Mouse (Mus musculus) bone marrow, adult 2 months (tissue): ENCODE data around the gene Mad2l2.

ENCODE experiments used
- CTCF ChIP-seq: fragments of 200-500 bp; IDR thresholded peaks from 2 replicates; pipeline ENCODE4 v1.5.1; 2011; ENCODE audit warnings: low read length, control low read depth; ENCODE audit not compliant: control insufficient read depth, insufficient read depth
- POLR2A ChIP-seq: fragments of 200-500 bp; IDR thresholded peaks from 2 replicates; pipeline ENCODE4 v1.6.1; 2011; ENCODE audit warnings: low read depth, mild to moderate bottlenecking, control low read depth, low read length, borderline replicate concordance; ENCODE audit not compliant: control insufficient read depth

GRCm38 (mm10) chr4:148121982-148122693, 8.0 kb upstream of the Mad2l2 start:
- TF ChIP-seq CTCF, result no peak
- TF ChIP-seq POLR2A, result no peak
